Mouse (Mus musculus) CH12.LX (cell line): ENCODE measurements around the gene Kifc5b. TPM values are rescaled to one million over a fixed set of nuclear protein-coding genes. Genes with fewer than 3 reads are reported as not detected.

Experiments
- DNase-seq: peaks from one replicate; pipeline ENCODE4 v3.0.0-alpha.2; 2013; ENCODE audit errors: extremely low read depth
- H3K27ac ChIP-seq: 2 replicates; pipeline ENCODE4 v1.5.1; 2012; ENCODE audit warnings: low read depth, mild to moderate bottlenecking, control low read depth, moderate library complexity; ENCODE audit not compliant: insufficient read depth
- H3K27me3 ChIP-seq: replicated peaks from 2 replicates; pipeline ENCODE3; 2012; ENCODE audit warnings: inconsistent platforms
- H3K36me3 ChIP-seq, 2 experiments: replicated peaks in 1 of 2; 2 replicates each; pipeline versions ENCODE3 to v1.6.1; 2012; ENCODE audit warnings: inconsistent platforms in 1 of 2, low read length in 1 of 2, mild to moderate bottlenecking in 1 of 2, mixed read lengths in 1 of 2, moderate library complexity in 1 of 2; ENCODE audit not compliant: control insufficient read depth in 1 of 2, insufficient read depth in 1 of 2
- H3K4me1 ChIP-seq, 2 experiments: 2 replicates each; pipeline ENCODE4 v1.6.1; 2012; ENCODE audit warnings: inconsistent platforms in 1 of 2, moderate library complexity in 1 of 2; ENCODE audit not compliant: insufficient read depth in 2 of 2, control insufficient read depth in 1 of 2
- H3K4me2 ChIP-seq: 2 replicates; pipeline ENCODE4 v1.6.1; 2012; ENCODE audit warnings: low read depth, mild to moderate bottlenecking, control low read depth; ENCODE audit not compliant: poor library complexity, insufficient read depth, severe bottlenecking
- H3K4me3 ChIP-seq, 3 experiments: fragments of 150-350 bp in 1 of 3; sonication (generic) in 1 of 3; replicated peaks in 1 of 3; 2 replicates each; pipeline versions ENCODE3 to v1.5.1; 2011 to 2012; ENCODE audit warnings: low read depth in 2 of 3, low read length in 2 of 3, mild to moderate bottlenecking in 2 of 3, moderate library complexity in 2 of 3, control low read depth in 1 of 3, improper control_type of control experiment in 1 of 3, inconsistent platforms in 1 of 3, mixed read lengths in 1 of 3; ENCODE audit not compliant: poor library complexity in 1 of 3
- H3K79me2 ChIP-seq: replicated peaks from 2 replicates; pipeline ENCODE4 v1.6.1; 2012; ENCODE audit warnings: mild to moderate bottlenecking, moderate library complexity; ENCODE audit not compliant: control insufficient read depth, poor library complexity, insufficient read depth, severe bottlenecking; ENCODE audit errors: extremely low read depth
- H3K9ac ChIP-seq: 2 replicates; pipeline ENCODE4 v1.6.1; 2012; ENCODE audit warnings: low read depth, mild to moderate bottlenecking, control low read depth, moderate library complexity; ENCODE audit not compliant: insufficient read depth
- H3K9me3 ChIP-seq: replicated peaks from 2 replicates; pipeline ENCODE3; 2012; ENCODE audit warnings: low read length, inconsistent platforms, mixed read lengths
- BHLHE40 ChIP-seq: IDR thresholded peaks from 2 replicates; pipeline ENCODE4 v1.6.1; 2011; ENCODE audit warnings: mild to moderate bottlenecking, low read depth, low read length, improper control_type of control experiment
- CHD1 ChIP-seq: IDR thresholded peaks from 2 replicates; pipeline ENCODE4 v1.6.1; 2012; ENCODE audit warnings: low read depth, low read length, improper control_type of control experiment, inconsistent platforms
- CHD2 ChIP-seq: IDR thresholded peaks from 2 replicates; pipeline ENCODE4 v1.6.1; 2011; ENCODE audit warnings: low read length, improper control_type of control experiment
- ELF1 ChIP-seq: IDR thresholded peaks from 2 replicates; pipeline ENCODE4 v1.6.1; 2014; ENCODE audit warnings: low read depth, mild to moderate bottlenecking, inconsistent platforms, low read length, improper control_type of control experiment
- EP300 ChIP-seq: IDR thresholded peaks from 2 replicates; pipeline ENCODE4 v1.6.1; 2011; ENCODE audit warnings: low read length, improper control_type of control experiment
- GABPA ChIP-seq: IDR thresholded peaks from 2 replicates; pipeline ENCODE4 v1.6.1; 2012; ENCODE audit warnings: low read depth, low read length, improper control_type of control experiment, inconsistent platforms; ENCODE audit not compliant: insufficient replicate concordance
- IRF4 ChIP-seq: IDR thresholded peaks from 2 replicates; pipeline ENCODE4 v1.6.1; 2014; ENCODE audit warnings: low read depth, mild to moderate bottlenecking, inconsistent platforms, low read length, improper control_type of control experiment
- JUN ChIP-seq: IDR thresholded peaks from 2 replicates; pipeline ENCODE4 v1.6.1; 2011; ENCODE audit warnings: low read depth, mild to moderate bottlenecking, low read length, improper control_type of control experiment, moderate library complexity; ENCODE audit not compliant: insufficient read depth
- JUND ChIP-seq: conservative IDR thresholded peaks from 2 replicates; pipeline ENCODE4 v1.6.1; 2011; ENCODE audit warnings: low read depth, low read length, improper control_type of control experiment
- MAFK ChIP-seq: IDR thresholded peaks from 2 replicates; pipeline ENCODE4 v1.6.1; 2011; ENCODE audit warnings: low read length, improper control_type of control experiment; ENCODE audit not compliant: insufficient replicate concordance
- MAX ChIP-seq: IDR thresholded peaks from 2 replicates; pipeline ENCODE4 v1.6.1; 2011; ENCODE audit warnings: low read length, improper control_type of control experiment
- MAZ ChIP-seq: IDR thresholded peaks from 2 replicates; pipeline ENCODE4 v1.6.1; 2012; ENCODE audit warnings: low read depth, mild to moderate bottlenecking, inconsistent platforms, low read length, improper control_type of control experiment, moderate library complexity
- MEF2A ChIP-seq: IDR thresholded peaks from 2 replicates; pipeline ENCODE4 v1.6.1; 2014; ENCODE audit warnings: low read depth, mild to moderate bottlenecking, inconsistent platforms, low read length, improper control_type of control experiment, borderline replicate concordance
- POLR2A ChIP-seq: IDR thresholded peaks from 2 replicates; pipeline ENCODE4 v1.6.1; 2011; ENCODE audit warnings: low read depth, mild to moderate bottlenecking, improper control_type of control experiment, low read length
- POLR2AphosphoS2 ChIP-seq: IDR thresholded peaks from 2 replicates; pipeline ENCODE4 v1.6.1; 2011; ENCODE audit warnings: low read depth, low read length, improper control_type of control experiment
- RCOR1 ChIP-seq: conservative IDR thresholded peaks from 2 replicates; pipeline ENCODE4 v1.6.1; 2012; ENCODE audit warnings: low read depth, mild to moderate bottlenecking, inconsistent platforms, low read length, improper control_type of control experiment
- SIN3A ChIP-seq: IDR thresholded peaks from 2 replicates; pipeline ENCODE4 v1.6.1; 2012; ENCODE audit warnings: low read length, improper control_type of control experiment, inconsistent platforms
- SMC3 ChIP-seq: IDR thresholded peaks from 2 replicates; pipeline ENCODE4 v1.6.1; 2011; ENCODE audit warnings: low read depth, low read length, improper control_type of control experiment
- TBP ChIP-seq: conservative IDR thresholded peaks from 2 replicates; pipeline ENCODE4 v1.6.1; 2011; ENCODE audit warnings: low read depth, low read length, improper control_type of control experiment
- UBTF ChIP-seq: IDR thresholded peaks from 2 replicates; pipeline ENCODE4 v1.6.1; 2012; ENCODE audit warnings: low read depth, mild to moderate bottlenecking, inconsistent platforms, low read length, improper control_type of control experiment, moderate library complexity
- ZC3H11A ChIP-seq: IDR thresholded peaks from 2 replicates; pipeline ENCODE4 v1.6.1; 2012; ENCODE audit warnings: low read depth, mild to moderate bottlenecking, inconsistent platforms, low read length, improper control_type of control experiment
- ZKSCAN1 ChIP-seq: IDR thresholded peaks from 2 replicates; pipeline ENCODE4 v1.6.1; 2012; ENCODE audit warnings: low read depth, inconsistent platforms, low read length, improper control_type of control experiment, borderline replicate concordance
- ZNF384 ChIP-seq: IDR thresholded peaks from 2 replicates; pipeline ENCODE4 v1.6.1; 2012; ENCODE audit warnings: low read depth, low read length, improper control_type of control experiment, inconsistent platforms
- dilution Hi-C: fragments of 300-500 bp; cut with MboI; formaldehyde crosslinking; loops from 2 replicates; pipeline ENCODE4 v1.14.3; 2020; ENCODE audit warnings: low sequenced_read_pairs; ENCODE audit not compliant: extremely low pct_unique_long_range_greater_than_20kb, extremely low pct_ligation_motif_present
- in situ Hi-C: fragments of 300-500 bp; cut with MboI; formaldehyde crosslinking; loops from 3 replicates; pipeline ENCODE4 v1.14.3; 2019; ENCODE audit warnings: low sequenced_read_pairs, low pct_ligation_motif_present, low pct_unique_long_range_greater_than_20kb, mixed read lengths
- polyA plus RNA-seq: library from polyadenylated mRNA; unstranded; fragments of >175 nt; gene quantifications from 2 replicates; pipeline ENCODE4 v1.2.1, GENCODE M21; 2012; ENCODE audit warnings: low read depth; ENCODE audit not compliant: insufficient read length
- total RNA-seq, 2 experiments: library from RNA; depleted of rRNA; stranded (reverse); fragments of 300-350 nt in 1 of 2; fragments of >200 nt in 1 of 2; gene quantifications; 2 replicates each; pipeline ENCODE4 v1.2.3; 2012 to 2014

Gene Kifc5b
- total and polyA plus RNA-seq, 3 experiments, result 12.1 to 26.9 (median 22.2) TPM

DNA sequence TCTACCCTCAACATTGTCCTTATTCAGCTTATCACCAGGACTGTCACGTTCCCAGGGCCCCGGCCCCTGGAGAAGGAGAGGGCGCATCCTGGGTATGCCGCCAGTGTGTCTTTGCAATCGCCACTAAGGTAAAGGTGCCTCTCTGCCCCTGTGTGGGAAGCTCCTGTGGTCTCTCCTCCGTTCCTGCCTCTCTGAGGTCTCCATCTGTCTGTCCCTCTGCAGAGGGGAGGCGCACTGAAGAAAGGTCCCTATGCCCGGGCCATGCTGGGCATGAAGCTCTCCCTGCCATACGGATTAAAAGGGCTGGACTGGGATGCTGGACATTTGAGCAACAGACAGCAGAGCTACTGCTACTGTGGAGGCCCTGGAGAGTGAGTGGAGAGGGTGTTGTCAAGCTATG is 18.1 kb downstream of the Kifc5b start:
- peaks cover 5 to 50% of the 10 kb centered on the region in 2 experiments; a peak in 3 of 4 replicates for H3K4me1 ChIP-seq
- no peak overlapping the region for H3K4me3 ChIP-seq
- no peak overlapping the region for H3K4me2 ChIP-seq
- no peak overlapping the region for H3K9ac ChIP-seq
- dilution Hi-C loops, result no loop called here
- no peaks in the 10 kb centered on the region for H3K27me3 ChIP-seq
- peaks cover 6% of the 10 kb centered on the region for H3K79me2 ChIP-seq
- no peak for DNase-seq
- TF ChIP-seq ZKSCAN1 (no peak), SMC3 (no peak), POLR2A (no peak), JUND (no peak), CHD2 (no peak), MAX (no peak)
- no peaks in the 10 kb centered on the region for H3K9me3 ChIP-seq
- H3K27ac ChIP-seq, result no peak overlapping the region
- in situ Hi-C loops, result no loop called here
- H3K36me3 ChIP-seq, result peaks cover 39 to 60% of the 10 kb centered on the region in 2 experiments

DNA sequence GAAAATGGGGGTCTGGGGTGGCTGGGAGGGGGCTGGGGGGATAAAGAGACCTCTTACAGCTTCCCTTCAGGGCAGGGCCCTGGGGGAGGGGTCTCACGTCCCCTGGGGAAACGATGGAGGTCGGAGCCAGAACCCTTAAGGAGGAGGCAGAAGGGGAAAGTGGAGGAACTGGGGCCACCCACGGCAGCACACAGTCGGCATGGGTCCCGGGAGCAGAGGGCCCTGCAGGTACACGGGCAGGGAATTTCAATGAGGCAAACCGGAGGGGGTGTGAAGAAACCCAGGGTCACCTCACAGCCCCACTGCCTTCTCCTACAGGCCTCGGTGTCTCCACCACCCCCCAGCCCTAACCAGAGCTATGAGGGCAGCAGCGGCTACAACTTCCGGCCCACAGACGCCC is 19.6 kb downstream of the Kifc5b start:
- Histone ChIP-seq H3K27ac (no peak overlapping the region), H3K9ac (no peak overlapping the region), H3K79me2 (peaks cover 6% of the 10 kb centered on the region), H3K9me3 (no peaks in the 10 kb centered on the region), H3K4me3 (no peak overlapping the region), H3K27me3 (no peaks in the 10 kb centered on the region), H3K4me2 (no peak overlapping the region), H3K36me3 (peaks cover 38 to 50% of the 10 kb centered on the region in 2 experiments), H3K4me1 (peaks cover 5 to 54% of the 10 kb centered on the region in 2 experiments; a peak in 3 of 4 replicates)
- in situ Hi-C loops (no loop called here), dilution Hi-C loops (no loop called here)
- TF ChIP-seq IRF4 (no peak), MAFK (no peak), SMC3 (no peak), EP300 (no peak), MEF2A (no peak)
- TF ChIP-seq, all 38 proteins: peak for 0
- no peak for DNase-seq

- no peaks in the 10 kb centered on the region for H3K9me3 ChIP-seq
- H3K4me2 ChIP-seq, result peak overlapping the region; percentile 91; the same call in 1 of the 2 replicates
- H3K9ac ChIP-seq, result no peak overlapping the region; the same call in 1 of the 2 replicates
- no peak overlapping the region for H3K27ac ChIP-seq
- dilution Hi-C loops (no loop called here), in situ Hi-C loops (no loop called here)
- no peak for DNase-seq
- peaks cover 2% of the 10 kb centered on the region for H3K27me3 ChIP-seq
- peaks cover 6% of the 10 kb centered on the region for H3K79me2 ChIP-seq
- H3K4me3 ChIP-seq, result no peak overlapping the region
- H3K36me3 ChIP-seq, result peaks cover 38 to 45% of the 10 kb centered on the region in 2 experiments
- TF ChIP-seq JUN (no peak), RCOR1 (no peak), CHD2 (no peak), ZC3H11A (no peak), POLR2AphosphoS2 (no peak), SIN3A (no peak), BHLHE40 (no peak), GABPA (no peak), CHD1 (no peak), ELF1 (no peak), ZKSCAN1 (no peak), ZNF384 (no peak), JUND (no peak), UBTF (no peak), SMC3 (no peak), MAZ (no peak), TBP (no peak), MAX (no peak), POLR2A (no peak), IRF4 (no peak)
- TF ChIP-seq, all 38 proteins: peak for 0
- peaks cover 5 to 49% of the 10 kb centered on the region in 2 experiments; a peak in 3 of 4 replicates for H3K4me1 ChIP-seq
Measured at GRCm38 (mm10) chr17:26936921-26937695, 20.2 kb downstream of the Kifc5b start.
